Mouse (Mus musculus) cerebellum, adult 2 months (tissue): Measurements from ENCODE around the gene Ube2b. TPM values are rescaled to one million over a fixed set of nuclear protein-coding genes. Genes with fewer than 3 reads are reported as not detected.

ENCODE experiments used
- DNase-seq, 2 experiments: peaks; one replicate each; pipeline ENCODE4 v3.0.0; 2021
- H3K27ac ChIP-seq: fragments of 200-500 bp; 2 replicates; pipeline ENCODE4 v1.5.1; 2012; ENCODE audit warnings: low read length, control low read depth, inconsistent platforms; ENCODE audit not compliant: insufficient read depth
- H3K27me3 ChIP-seq: fragments of 200-500 bp; 2 replicates; pipeline ENCODE4 v1.6.1; 2012; ENCODE audit warnings: inconsistent platforms, mild to moderate bottlenecking, low read length, moderate library complexity; ENCODE audit not compliant: control insufficient read depth, insufficient read depth
- H3K4me1 ChIP-seq: fragments of 200-500 bp; 2 replicates; pipeline ENCODE4 v1.6.1; 2011; ENCODE audit warnings: low read length; ENCODE audit not compliant: control insufficient read depth, insufficient read depth
- H3K4me3 ChIP-seq: fragments of 200-500 bp; replicated peaks from 2 replicates; pipeline ENCODE3; 2011; ENCODE audit warnings: mild to moderate bottlenecking, low read depth, low read length, control low read depth; ENCODE audit not compliant: insufficient read depth
- CTCF ChIP-seq: fragments of 200-500 bp; IDR thresholded peaks from 2 replicates; pipeline ENCODE4 v1.5.1; 2011; ENCODE audit warnings: low read depth, mild to moderate bottlenecking, control low read depth, low read length, moderate library complexity, borderline replicate concordance; ENCODE audit not compliant: insufficient read depth
- POLR2A ChIP-seq: fragments of 200-500 bp; IDR thresholded peaks from 2 replicates; pipeline ENCODE4 v1.6.1; 2011; ENCODE audit warnings: low read length, control low read depth, borderline replicate concordance; ENCODE audit not compliant: insufficient read depth
- WGBS: fragments of 180-500 bp; shearing (Covaris S2); methylation state at CpG from one replicate; pipeline ENCODE4 v1.1.7; 2018; 5-methylcytosine and 5-hydroxymethylcytosine counted together
- polyA plus RNA-seq: library from polyadenylated mRNA; depleted of rRNA; stranded (reverse); fragments of >200 nt; gene quantifications from 2 replicates; pipeline ENCODE4 v1.2.3, GENCODE M21; 2012

Gene Ube2b
- polyA plus RNA-seq, 1 experiment: 162 TPM

DNA sequence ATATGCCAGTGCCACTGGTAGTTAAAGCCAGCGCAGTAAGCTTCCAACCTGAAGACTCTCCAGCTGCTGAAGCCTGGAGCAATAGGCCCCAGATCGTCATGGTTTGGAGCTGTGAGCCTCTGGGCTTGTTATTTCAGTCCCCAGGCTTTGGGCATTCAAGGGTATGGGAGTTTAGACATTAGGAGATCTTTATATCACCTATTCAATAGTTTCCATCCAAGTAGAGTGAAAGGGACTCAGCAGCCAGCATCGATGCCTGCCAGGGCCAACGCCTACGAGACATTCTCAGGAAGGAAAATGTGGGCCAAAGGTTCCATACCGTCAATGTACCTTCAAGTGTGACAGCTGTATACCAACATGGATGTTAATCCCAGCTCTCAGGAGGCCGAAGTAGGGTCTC lies 38.3 kb downstream of the Ube2b start:
- WGBS: 64% methylated on average over 7 of the region's 7 CpGs

DNA sequence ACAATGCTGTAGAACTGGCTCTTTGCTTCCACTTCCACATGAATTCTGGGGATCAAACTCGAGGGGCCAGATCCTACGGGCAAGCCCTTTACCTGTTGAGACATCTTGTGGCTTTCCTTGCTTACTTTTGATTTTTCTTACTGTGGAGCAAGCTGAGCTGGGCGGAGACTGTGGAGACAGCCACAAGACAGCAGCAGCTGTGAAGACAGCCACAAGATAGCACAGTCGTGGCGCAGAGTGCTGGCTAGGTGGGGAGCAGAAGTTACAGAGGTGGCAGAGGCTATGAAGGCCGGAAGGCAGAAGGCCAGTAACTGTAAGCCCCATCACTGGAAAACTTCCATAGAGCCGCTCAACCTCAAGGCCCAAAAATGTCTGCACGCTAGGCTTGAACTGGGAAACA lies 38.8 kb downstream of the Ube2b start:
- WGBS: 66% methylated on average over 8 of the region's 8 CpGs
- DNase-seq: no peak
- Histone ChIP-seq H3K27ac (no peak overlapping the region), H3K4me3 (no peak overlapping the region), H3K4me1 (no peaks in the 10 kb centered on the region), H3K27me3 (no peaks in the 10 kb centered on the region)
- TF ChIP-seq POLR2A (no peak), CTCF (no peak)

More for the DNA sequence above, 38.3 kb downstream of the Ube2b start:
- TF ChIP-seq POLR2A (no peak), CTCF (no peak)
- DNase-seq: no peak
- Histone ChIP-seq H3K4me3 (no peak overlapping the region), H3K4me1 (no peaks in the 10 kb centered on the region), H3K27ac (no peak overlapping the region), H3K27me3 (no peaks in the 10 kb centered on the region)

DNA sequence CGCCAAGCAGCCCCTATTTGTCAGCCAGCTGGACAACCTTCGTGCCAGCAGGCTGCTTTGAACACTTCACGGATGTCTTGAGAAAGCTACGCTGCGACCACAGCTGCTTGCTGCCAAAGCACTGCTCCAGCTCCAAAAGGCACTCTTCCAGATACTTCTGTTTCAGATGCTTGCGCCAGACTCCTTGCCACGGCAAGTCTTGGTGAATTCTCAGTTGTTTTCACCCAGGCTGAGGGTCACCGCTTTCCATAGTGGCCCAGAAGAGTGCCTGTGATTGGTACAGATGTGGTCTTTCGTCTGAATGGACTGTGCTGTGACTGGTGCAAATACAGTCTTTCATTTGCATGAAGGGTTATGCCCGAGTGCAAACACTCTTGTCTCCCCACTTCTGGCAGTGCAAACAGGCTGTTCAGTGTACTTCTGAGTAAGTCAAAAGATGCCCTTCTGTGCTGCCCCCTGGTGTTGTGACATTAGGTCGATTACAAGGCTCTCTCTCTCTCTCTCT lies 39.5 kb downstream of the Ube2b start:
- Histone ChIP-seq H3K4me1 (no peaks in the 10 kb centered on the region), H3K27me3 (no peaks in the 10 kb centered on the region), H3K27ac (no peak overlapping the region), H3K4me3 (no peak overlapping the region)
- 12% methylated on average over 11 of the region's 11 CpGs for WGBS
- 0 out of 2 replicates have a peak, but pooled peaks have one; percentile 9 for TF ChIP-seq CTCF
- no peak for TF ChIP-seq POLR2A
- no peak for DNase-seq

GRCm38 (mm10) chr11:51960061-51960460 lies 40.5 kb downstream of the Ube2b start:
- TF ChIP-seq CTCF (no peak), POLR2A (no peak)
- DNase-seq: no peak
- WGBS: 74% methylated on average over 4 of the region's 4 CpGs
- H3K4me3 ChIP-seq: no peak overlapping the region
- no peaks in the 10 kb centered on the region for H3K4me1 ChIP-seq
- H3K27ac ChIP-seq: no peak overlapping the region
- H3K27me3 ChIP-seq: no peaks in the 10 kb centered on the region

GRCm38 (mm10) chr11:51959511-51959910 lies 41.1 kb downstream of the Ube2b start:
- H3K27ac ChIP-seq: no peak overlapping the region
- WGBS: 82% methylated on average over 5 of the region's 5 CpGs
- no peak for TF ChIP-seq POLR2A
- no peak for TF ChIP-seq CTCF
- no peak overlapping the region for H3K4me3 ChIP-seq
- DNase-seq: no peak
- no peaks in the 10 kb centered on the region for H3K4me1 ChIP-seq
- H3K27me3 ChIP-seq: no peaks in the 10 kb centered on the region

- H3K4me3 ChIP-seq: no peak overlapping the region
- no peak for DNase-seq
- TF ChIP-seq POLR2A: no peak
- no peak for TF ChIP-seq CTCF
- no peak overlapping the region for H3K27ac ChIP-seq
- 83% methylated on average over 4 of the region's 4 CpGs for WGBS
- no peaks in the 10 kb centered on the region for H3K27me3 ChIP-seq
- H3K4me1 ChIP-seq: no peaks in the 10 kb centered on the region
These were observed 42.8 kb downstream of the Ube2b start for GRCm38 (mm10) chr11:51957760-51958159.

DNA sequence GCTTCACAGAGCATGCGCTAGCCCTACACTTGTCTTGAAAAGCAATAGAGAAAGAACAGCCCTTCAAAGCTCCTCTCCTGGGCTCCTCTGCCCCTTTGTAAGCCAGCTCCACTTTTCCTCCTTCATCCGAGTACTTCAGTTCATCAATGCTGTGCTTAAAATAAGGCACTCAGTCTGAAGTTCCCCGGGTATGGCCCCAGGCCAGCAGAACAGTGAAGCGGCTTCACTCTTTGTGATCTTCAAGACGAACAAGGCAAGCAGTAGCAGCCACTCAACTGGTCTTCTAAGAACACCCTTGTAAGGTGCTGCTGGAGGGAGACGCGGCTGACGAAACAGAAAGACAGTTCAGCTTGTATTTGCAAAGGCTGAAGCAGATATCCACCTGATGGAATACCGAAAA lies 44.5 kb downstream of the Ube2b start:
- no peaks in the 10 kb centered on the region for H3K27me3 ChIP-seq
- H3K27ac ChIP-seq: no peak overlapping the region
- 69% methylated on average over 9 of the region's 9 CpGs for WGBS
- no peak overlapping the region for H3K4me3 ChIP-seq
- no peaks in the 10 kb centered on the region for H3K4me1 ChIP-seq
- DNase-seq: no peak
- TF ChIP-seq CTCF: no peak
- TF ChIP-seq POLR2A: no peak

GRCm38 (mm10) chr11:51951861-51952420 lies 48.6 kb downstream of the Ube2b start:
- no peak for TF ChIP-seq POLR2A
- TF ChIP-seq CTCF: no peak
- Histone ChIP-seq H3K27ac (no peak overlapping the region), H3K4me1 (no peaks in the 10 kb centered on the region), H3K27me3 (no peaks in the 10 kb centered on the region), H3K4me3 (no peak overlapping the region)
- no peak for DNase-seq
- 76% methylated on average over 5 of the region's 5 CpGs for WGBS
